Mouse (Mus musculus): ENCODE data around the gene Gm3159.
"Not testable (repeated sequence)": the region's sequence is repeated elsewhere in the genome, so short reads cannot be mapped to it uniquely, and the experiment has no call there.

GRCm38 (mm10) chr14:4409939-4410338 lies 12.6 kb downstream of the Gm3159 start:
- TF ChIP-seq ZC3H11A (IDR thresholded peaks at IDR 0.05; ENCODE audit: borderline replicate concordance, low read depth, low read length); MAFK (IDR thresholded peaks at IDR 0.05; ENCODE audit: insufficient read depth, low read depth, low read length); ZNF384 (IDR thresholded peaks at IDR 0.05; ENCODE audit: low read depth, low read length); CHD2 (IDR thresholded peaks at IDR 0.05; ENCODE audit: low read depth, low read length): not testable (repeated sequence)

All from ES-E14 (cell line).